Mouse (Mus musculus): ENCODE results near the gene Mastl. TPM values are rescaled to one million over a fixed set of nuclear protein-coding genes. Genes with fewer than 3 reads are reported as not detected.

Mastl gene
- total RNA-seq (2021): under 1 TPM; 0.59 to 0.66 TPM
- long read RNA-seq, experiment 1: 0 reads
- long read RNA-seq, experiment 2: 0 reads

DNA sequence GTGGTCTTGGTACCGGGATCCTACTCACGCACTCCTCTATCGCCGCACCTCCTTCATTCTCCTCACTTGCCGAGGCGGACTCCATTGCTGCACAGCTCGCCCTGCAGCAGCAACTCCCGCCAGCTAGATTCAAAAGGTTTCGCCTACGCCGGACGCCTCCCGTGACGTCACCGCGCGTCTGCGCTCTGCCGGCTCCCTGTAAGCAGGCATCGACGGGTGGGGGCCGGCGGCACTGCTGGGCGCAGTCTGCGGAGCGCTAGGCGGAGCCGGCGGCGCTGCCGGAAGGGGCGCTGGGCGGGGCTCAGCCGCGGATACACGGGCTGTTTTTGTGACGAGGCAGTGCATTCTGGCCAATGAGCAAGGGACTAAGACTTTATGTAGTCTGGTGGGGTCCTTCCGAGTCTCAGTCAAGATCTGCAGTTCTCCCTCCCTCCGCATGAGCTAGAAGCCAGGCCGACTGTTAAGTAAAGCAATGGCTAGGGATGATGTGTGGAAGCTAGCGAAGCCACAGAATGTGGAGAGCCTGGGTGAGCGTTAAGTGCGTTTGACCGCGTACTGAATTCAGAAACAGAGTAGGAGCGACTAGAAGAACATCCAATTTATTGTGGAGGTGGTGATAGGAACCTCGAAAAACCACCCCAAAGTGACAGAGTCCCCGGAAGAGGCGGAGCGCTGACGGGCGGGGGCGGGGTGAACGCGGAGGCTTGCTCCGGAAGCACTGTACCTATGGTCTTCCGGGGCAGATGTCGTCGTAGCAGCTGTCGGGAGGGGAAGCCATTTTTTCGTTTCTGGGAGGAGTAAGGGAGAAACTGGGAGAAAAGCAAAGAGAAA is at the start of gene Mastl, which contains the start of gene Yme1l1:
TSS of gene Mastl (minus strand) at position 248 of the 831 bp plus-strand sequence.
TSS of gene Yme1l1 (plus strand) at position 593 of the 831 bp plus-strand sequence.
- peak within 1 kb of the TSS; percentile 98 for H3K27ac ChIP-seq
- peak; percentile 97 to 98 for DNase-seq (ENCODE audit: low spot score in 2 of 2)
- TF ChIP-seq CTCF (conservative IDR thresholded peaks at IDR 0.05): peak; percentile 62
- H3K4me3 ChIP-seq: peak within 1 kb of the TSS; percentile 91

GRCm38 (mm10) chr2:23202900-23203670 is 47.3 kb upstream of the Mastl start:
- H3K4me3 ChIP-seq: no peak overlapping the region
- DNase-seq (ENCODE audit: low spot score in 2 of 2): no peak
- H3K27ac ChIP-seq: no peak overlapping the region
- TF ChIP-seq CTCF (conservative IDR thresholded peaks at IDR 0.05): no peak

- DNase-seq (ENCODE audit: low spot score in 2 of 2): no peak
- Histone ChIP-seq H3K4me3 (no peak overlapping the region), H3K27ac (no peak overlapping the region)
- no peak for TF ChIP-seq CTCF (conservative IDR thresholded peaks at IDR 0.05)
Measured at GRCm38 (mm10) chr2:23201034-23201433, 45.2 kb upstream of the Mastl start.

GRCm38 (mm10) chr2:23194366-23194765 is 38.5 kb upstream of the Mastl start:
- Histone ChIP-seq H3K4me3 (no peak overlapping the region), H3K27ac (peak overlapping the region; percentile 8; the same call in 1 of the 2 replicates)
- DNase-seq (ENCODE audit: low spot score in 2 of 2): peak; percentile 65 to 66
- no peak for TF ChIP-seq CTCF (conservative IDR thresholded peaks at IDR 0.05)

GRCm38 (mm10) chr2:23172305-23172704 is 16.5 kb upstream of the Mastl start:
- DNase-seq (ENCODE audit: low spot score in 2 of 2): no peak
- Histone ChIP-seq H3K27ac (no peak overlapping the region), H3K4me3 (no peak overlapping the region)
- TF ChIP-seq CTCF (conservative IDR thresholded peaks at IDR 0.05): no peak

- no peak for DNase-seq (ENCODE audit: low spot score in 2 of 2)
- TF ChIP-seq CTCF (conservative IDR thresholded peaks at IDR 0.05): no peak
- Histone ChIP-seq H3K4me3 (peak overlapping the region; percentile 91), H3K27ac (peak overlapping the region; percentile 98)
Measured at GRCm38 (mm10) chr2:23156608-23157081, 821 bp upstream of the Mastl start.

DNA sequence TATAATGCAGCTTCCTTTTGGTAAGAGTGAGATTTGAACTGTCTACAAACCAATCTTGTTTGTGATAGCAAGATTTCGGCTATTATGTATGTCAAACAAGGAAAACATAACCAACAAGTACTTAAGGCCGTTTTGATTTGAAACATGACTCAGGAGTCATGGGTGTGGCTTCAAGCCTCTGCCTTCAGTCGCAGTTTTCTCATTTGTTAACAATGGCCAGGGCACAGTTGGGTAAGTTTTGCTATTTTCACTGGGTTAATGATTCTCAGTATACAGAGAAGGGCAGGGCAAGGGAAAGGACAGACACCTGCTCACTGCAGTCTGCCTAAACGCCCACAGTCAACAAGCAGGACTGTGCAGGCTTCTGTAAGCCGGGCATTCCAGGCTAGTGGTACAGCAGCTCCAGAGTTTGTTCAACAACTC is 614 bp downstream of the Mastl start:
- DNase-seq (ENCODE audit: low spot score in 2 of 2): no peak
- no peak for TF ChIP-seq CTCF (conservative IDR thresholded peaks at IDR 0.05)
- peak overlapping the region; percentile 91 for H3K4me3 ChIP-seq
- no peak overlapping the region for H3K27ac ChIP-seq

DNA sequence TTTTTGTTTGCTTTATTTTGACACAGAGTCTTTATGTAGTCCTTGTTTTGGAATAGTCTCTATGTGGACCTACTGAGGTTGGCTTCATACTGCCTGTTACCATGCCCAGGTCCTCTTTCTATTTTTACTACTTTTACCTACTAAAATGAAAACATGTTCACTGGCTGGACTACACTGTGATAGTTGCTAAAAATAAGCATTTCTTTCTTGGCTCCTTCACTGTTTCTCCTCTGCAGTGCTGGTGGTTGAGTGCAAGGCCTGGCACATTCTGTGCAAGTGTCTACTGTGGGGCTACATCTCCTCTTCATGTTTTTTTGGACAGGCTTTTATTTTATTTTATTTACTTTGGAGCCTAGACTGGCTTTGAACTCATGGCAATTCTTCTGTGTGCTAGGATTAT is 36.3 kb downstream of the Mastl start:
- no peak for DNase-seq (ENCODE audit: low spot score in 2 of 2)
- no peak for TF ChIP-seq CTCF (conservative IDR thresholded peaks at IDR 0.05)
- Histone ChIP-seq H3K4me3 (no peak overlapping the region), H3K27ac (no peak overlapping the region)

- DNase-seq (ENCODE audit: low spot score in 2 of 2): no peak
- no peak for TF ChIP-seq CTCF (conservative IDR thresholded peaks at IDR 0.05)
- no peak overlapping the region for H3K4me3 ChIP-seq
- no peak overlapping the region for H3K27ac ChIP-seq
Measured at GRCm38 (mm10) chr2:23102266-23102665, 53.6 kb downstream of the Mastl start.

- DNase-seq (ENCODE audit: low spot score in 2 of 2): no peak
- TF ChIP-seq CTCF (conservative IDR thresholded peaks at IDR 0.05): no peak
- Histone ChIP-seq H3K27ac (no peak overlapping the region), H3K4me3 (no peak overlapping the region)
Measured at GRCm38 (mm10) chr2:23097028-23097427, 58.8 kb downstream of the Mastl start.

GRCm38 (mm10) chr2:23092216-23092615 is 63.6 kb downstream of the Mastl start:
- peak; percentile 76 for TF ChIP-seq CTCF (conservative IDR thresholded peaks at IDR 0.05)
- peak; percentile 13 to 25 for DNase-seq (ENCODE audit: low spot score in 2 of 2)
- no peak overlapping the region for H3K4me3 ChIP-seq

DNA sequence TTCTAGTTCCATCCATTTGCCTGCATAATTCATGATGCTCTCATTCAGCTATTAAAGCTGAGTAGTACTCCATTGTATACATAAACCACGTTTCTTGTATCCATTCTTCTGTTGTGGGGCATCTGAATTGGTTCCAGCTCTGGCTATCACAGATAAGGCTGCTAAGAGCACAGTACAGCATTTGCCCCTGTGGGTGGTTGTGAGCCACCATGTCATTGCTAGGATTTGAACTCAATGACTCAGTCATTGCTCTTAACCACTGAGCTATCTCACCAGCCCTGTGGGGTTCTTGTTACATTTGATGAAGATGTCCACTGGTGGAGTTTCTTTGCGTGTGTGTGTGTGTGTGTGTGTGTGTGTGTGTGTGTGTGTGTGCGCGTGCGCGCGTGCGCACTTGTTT is 71.3 kb downstream of the Mastl start:
- no peak for TF ChIP-seq CTCF (conservative IDR thresholded peaks at IDR 0.05)
- Histone ChIP-seq H3K4me3 (no peak overlapping the region), H3K27ac (no peak overlapping the region)
- DNase-seq (ENCODE audit: low spot score in 2 of 2): no peak

More at GRCm38 (mm10) chr2:23092216-23092615, 63.6 kb downstream of the Mastl start:
- no peak overlapping the region for H3K27ac ChIP-seq

- TF ChIP-seq CTCF (conservative IDR thresholded peaks at IDR 0.05): no peak
- DNase-seq (ENCODE audit: low spot score in 2 of 2): no peak
- Histone ChIP-seq H3K27ac (no peak overlapping the region), H3K4me3 (no peak overlapping the region)
Measured at GRCm38 (mm10) chr2:23078588-23078987, 77.2 kb downstream of the Mastl start.
